Mouse (Mus musculus) limb, embryonic 11.5 days (tissue): ENCODE data around the gene Rpl7a. TPM values are rescaled to one million over a fixed set of nuclear protein-coding genes. Genes with fewer than 3 reads are reported as not detected.

Experiments
- ATAC-seq: fragments of 200-750 bp; cut with Nextera tagmentation; 2 replicates; pipeline ENCODE4 v1.8.0; 2017; ENCODE audit warnings: low read depth; ENCODE audit not compliant: insufficient number of reproducible peaks, low FRiP score, low TSS enrichment
- DNase-seq: peaks from one replicate; pipeline ENCODE4 v3.0.0-alpha.2; 2015; ENCODE audit warnings: low spot score
- H3K27ac ChIP-seq: fragments of 300-500 bp; sonication (generic); replicated peaks from 2 replicates; pipeline ENCODE4 v1.5.1; 2014; ENCODE audit warnings: low read depth, mild to moderate bottlenecking, low read length
- H3K27me3 ChIP-seq: fragments of 300-500 bp; sonication (generic); 2 replicates; pipeline ENCODE4 v1.6.1; 2014; ENCODE audit warnings: mild to moderate bottlenecking, low read length, mixed read lengths; ENCODE audit not compliant: control insufficient read depth, insufficient read depth
- H3K36me3 ChIP-seq: fragments of 300-500 bp; sonication (generic); 2 replicates; pipeline ENCODE4 v1.6.1; 2014; ENCODE audit warnings: mild to moderate bottlenecking, low read length, moderate library complexity, mixed read lengths; ENCODE audit not compliant: control insufficient read depth, insufficient read depth
- H3K4me1 ChIP-seq: fragments of 300-500 bp; sonication (generic); 2 replicates; pipeline ENCODE4 v1.6.1; 2014; ENCODE audit warnings: low read length, mixed read lengths; ENCODE audit not compliant: control insufficient read depth, insufficient read depth
- H3K4me2 ChIP-seq: fragments of 300-500 bp; sonication (generic); 2 replicates; pipeline ENCODE4 v1.6.1; 2014; ENCODE audit warnings: low read depth, mild to moderate bottlenecking, moderate library complexity; ENCODE audit not compliant: severe bottlenecking
- H3K4me3 ChIP-seq: fragments of 300-500 bp; sonication (generic); 2 replicates; pipeline ENCODE4 v1.5.1; 2014; ENCODE audit warnings: low read depth, low read length
- H3K9ac ChIP-seq: fragments of 300-500 bp; sonication (generic); 2 replicates; pipeline ENCODE4 v1.6.1; 2014; ENCODE audit warnings: mild to moderate bottlenecking, low read length
- H3K9me3 ChIP-seq: fragments of 300-500 bp; sonication (generic); 2 replicates; pipeline ENCODE4 v1.6.1; 2016; ENCODE audit warnings: low read length; ENCODE audit not compliant: control insufficient read depth
- WGBS: fragments of 180-500 bp; shearing (Covaris S2); extraction: QIAGEN DNeasy Blood & Tissue Kit; methylation state at CpG from one replicate; pipeline ENCODE4 v1.1.7; 2014; 5-methylcytosine and 5-hydroxymethylcytosine counted together
- polyA plus RNA-seq: library from polyadenylated mRNA; unstranded; fragments of >200 nt; fragmentation: Nextera tagmentation; extraction: Ambion mirVana; gene quantifications from 2 replicates; pipeline ENCODE4 v1.2.1, GENCODE M21; 2014

Rpl7a gene
- polyA plus RNA-seq, 1 experiment from 2014 or later = 772 TPM

DNA sequence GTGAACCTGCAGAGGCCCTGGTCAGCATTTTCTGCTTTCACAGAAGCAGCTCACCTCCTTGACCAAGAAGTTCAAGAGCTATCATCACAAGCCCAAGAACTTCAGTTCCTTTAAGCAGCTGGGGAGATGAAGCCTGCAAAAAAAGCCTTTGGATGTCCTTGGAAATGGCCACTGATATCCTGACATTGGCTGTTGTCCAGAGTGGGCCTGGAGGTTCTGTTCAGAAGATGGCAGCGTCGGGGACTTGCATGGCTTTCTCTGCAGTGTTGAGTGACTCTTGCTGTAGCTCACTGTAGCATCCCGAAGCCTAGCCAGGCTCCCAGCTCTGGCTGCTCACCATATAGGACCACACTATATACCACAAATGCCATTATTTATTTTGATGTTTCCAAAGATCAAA is 9.1 kb downstream of the Rpl7a start:
- 91% methylated on average over 3 of the region's 3 CpGs for WGBS
- Histone ChIP-seq H3K27ac (no peak overlapping the region), H3K4me2 (no peak overlapping the region), H3K36me3 (peaks cover 44% of the 10 kb centered on the region), H3K4me3 (no peak overlapping the region), H3K4me1 (peaks cover 13% of the 10 kb centered on the region), H3K9ac (no peak overlapping the region), H3K27me3 (no peaks in the 10 kb centered on the region), H3K9me3 (no peaks in the 10 kb centered on the region)
- ATAC-seq = no peak
- no peak for DNase-seq

DNA sequence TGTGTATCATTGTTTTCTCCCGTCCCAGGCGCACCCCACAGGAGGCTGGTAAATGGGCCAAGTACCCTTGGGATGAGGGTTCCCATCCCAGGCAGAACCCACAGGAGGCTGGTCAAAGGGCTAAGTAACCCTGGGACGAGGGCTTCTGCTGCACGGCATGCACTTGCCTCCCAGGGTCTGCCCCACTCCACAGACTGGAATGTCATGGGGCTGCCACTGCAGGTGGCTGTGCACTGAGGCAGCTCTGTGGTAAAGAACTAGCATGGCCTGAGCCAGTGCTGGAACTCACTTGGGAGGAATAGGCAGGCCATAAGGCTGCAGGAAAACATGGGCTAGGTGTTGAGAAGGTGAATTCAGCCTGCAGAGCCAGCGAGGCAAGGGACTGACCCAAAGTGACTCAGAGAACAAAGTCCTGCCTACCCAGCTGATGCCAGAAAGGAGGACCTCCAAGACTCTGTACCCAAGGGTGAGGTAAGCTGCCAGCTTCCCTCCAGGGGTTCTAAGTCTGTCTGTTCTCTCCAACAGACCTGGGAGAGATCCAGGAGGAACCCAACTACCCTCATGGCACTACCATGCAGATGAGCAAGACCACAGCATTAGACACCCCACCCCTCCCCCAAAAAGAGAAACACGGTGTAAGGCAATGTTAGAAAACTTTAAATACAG is 9.8 kb downstream of the Rpl7a start:
- H3K27ac ChIP-seq = no peak overlapping the region
- H3K4me1 ChIP-seq = peaks cover 12% of the 10 kb centered on the region
- H3K27me3 ChIP-seq = no peaks in the 10 kb centered on the region
- ATAC-seq = no peak
- no peak overlapping the region for H3K4me2 ChIP-seq
- WGBS = 92% methylated on average over 6 of the region's 6 CpGs
- H3K9ac ChIP-seq = no peak overlapping the region
- no peaks in the 10 kb centered on the region for H3K9me3 ChIP-seq
- H3K36me3 ChIP-seq = peaks cover 47% of the 10 kb centered on the region
- no peak for DNase-seq
- H3K4me3 ChIP-seq = no peak overlapping the region

GRCm38 (mm10) chr2:26921784-26922183 is 11.2 kb downstream of the Rpl7a start:
- 81% methylated on average over 9 of the region's 9 CpGs for WGBS
- no peak for ATAC-seq

GRCm38 (mm10) chr2:26927745-26928476 is 17.3 kb downstream of the Rpl7a start:
- peaks cover 36% of the 10 kb centered on the region for H3K36me3 ChIP-seq
- no peaks in the 10 kb centered on the region for H3K27me3 ChIP-seq
- H3K9me3 ChIP-seq = no peaks in the 10 kb centered on the region
- no peak overlapping the region for H3K27ac ChIP-seq
- WGBS = 86% methylated on average over 6 of the region's 6 CpGs
- H3K4me3 ChIP-seq = no peak overlapping the region
- no peak for ATAC-seq
- H3K4me2 ChIP-seq = no peak overlapping the region
- peaks cover 7% of the 10 kb centered on the region; the same call in 1 of the 2 replicates for H3K4me1 ChIP-seq
- no peak overlapping the region for H3K9ac ChIP-seq
- DNase-seq = no peak

More at GRCm38 (mm10) chr2:26921784-26922183, 11.2 kb downstream of the Rpl7a start:
- Histone ChIP-seq H3K4me3 (no peak overlapping the region), H3K9me3 (no peaks in the 10 kb centered on the region), H3K4me2 (no peak overlapping the region), H3K27ac (no peak overlapping the region), H3K4me1 (peaks cover 8% of the 10 kb centered on the region), H3K36me3 (peaks cover 53% of the 10 kb centered on the region), H3K27me3 (no peaks in the 10 kb centered on the region), H3K9ac (no peak overlapping the region)
- no peak for DNase-seq

DNA sequence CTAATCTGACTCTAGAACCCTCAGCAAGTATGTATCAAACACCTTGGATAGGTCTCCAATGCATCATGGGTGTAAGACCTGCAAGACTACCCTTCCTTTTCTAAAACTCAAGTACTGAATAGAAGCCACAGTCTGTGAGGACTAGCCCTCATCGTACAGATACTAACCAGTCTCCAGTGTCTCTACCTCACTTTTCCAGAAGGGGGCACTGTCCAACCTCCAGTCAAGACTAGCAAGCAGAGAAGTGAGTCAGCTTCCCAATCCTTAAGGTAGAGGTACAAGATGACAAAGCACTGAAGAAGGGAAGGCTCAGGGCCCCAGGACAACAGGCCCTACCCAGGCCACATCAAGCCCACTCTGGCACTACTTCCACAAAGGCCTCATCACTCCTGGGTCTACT is 19.8 kb downstream of the Rpl7a start:
- Histone ChIP-seq H3K27me3 (no peaks in the 10 kb centered on the region), H3K27ac (no peak overlapping the region), H3K9me3 (no peaks in the 10 kb centered on the region), H3K4me1 (peaks cover 7% of the 10 kb centered on the region; the same call in 1 of the 2 replicates), H3K9ac (no peak overlapping the region), H3K4me2 (no peak overlapping the region), H3K36me3 (peaks cover 25% of the 10 kb centered on the region), H3K4me3 (no peak overlapping the region)
- DNase-seq (peak; percentile 63), ATAC-seq (no peak)
- 58% methylated on average over 1 of the region's 1 CpGs for WGBS

GRCm38 (mm10) chr2:26932473-26933303 is 22.1 kb downstream of the Rpl7a start:
- DNase-seq = peak; percentile 54
- Histone ChIP-seq H3K27ac (peak overlapping the region; percentile 79), H3K4me1 (peaks cover 7% of the 10 kb centered on the region; the same call in 1 of the 2 replicates), H3K9ac (peak overlapping the region; percentile 99), H3K9me3 (no peaks in the 10 kb centered on the region), H3K4me3 (peak overlapping the region; percentile 99), H3K36me3 (peaks cover 14% of the 10 kb centered on the region), H3K4me2 (peak overlapping the region; percentile 70), H3K27me3 (no peaks in the 10 kb centered on the region)
- 2% methylated on average over 42 of the region's 49 CpGs for WGBS
- no peak; the same call in none of the 2 replicates for ATAC-seq

- Histone ChIP-seq H3K9ac (peak within 1 kb of the TSS; percentile 99), H3K4me3 (peak within 1 kb of the TSS; percentile 99), H3K27me3 (no peaks in the 10 kb centered on the region), H3K9me3 (no peaks in the 10 kb centered on the region), H3K36me3 (peaks cover 14% of the 10 kb centered on the region), H3K27ac (peak within 1 kb of the TSS; percentile 79), H3K4me1 (peaks cover 7% of the 10 kb centered on the region; the same call in 1 of the 2 replicates), H3K4me2 (peak within 1 kb of the TSS; percentile 70)
- WGBS = 1% methylated on average over 44 of the region's 70 CpGs
- ATAC-seq = peak; percentile 94
- peak; percentile 95 for DNase-seq
These were observed 22.9 kb downstream of the Rpl7a start, which contains the start of the genes Surf4 and Stkld1 for GRCm38 (mm10) chr2:26933304-26934055. Surf4 (minus strand) TSS chr2:26933928. Stkld1 (plus strand) TSS chr2:26934047.
